Mouse (Mus musculus): ENCODE results near the gene Gm14226. TPM values are rescaled to one million over a fixed set of nuclear protein-coding genes. Genes with fewer than 3 reads are reported as not detected.
"Not testable (repeated sequence)": the region's sequence is repeated elsewhere in the genome, so short reads cannot be mapped to it uniquely, and the experiment has no call there.

The Gm14226 gene
- total RNA-seq, 2 experiments from 2014 or later, result 0.07 to 0.10 TPM

DNA sequence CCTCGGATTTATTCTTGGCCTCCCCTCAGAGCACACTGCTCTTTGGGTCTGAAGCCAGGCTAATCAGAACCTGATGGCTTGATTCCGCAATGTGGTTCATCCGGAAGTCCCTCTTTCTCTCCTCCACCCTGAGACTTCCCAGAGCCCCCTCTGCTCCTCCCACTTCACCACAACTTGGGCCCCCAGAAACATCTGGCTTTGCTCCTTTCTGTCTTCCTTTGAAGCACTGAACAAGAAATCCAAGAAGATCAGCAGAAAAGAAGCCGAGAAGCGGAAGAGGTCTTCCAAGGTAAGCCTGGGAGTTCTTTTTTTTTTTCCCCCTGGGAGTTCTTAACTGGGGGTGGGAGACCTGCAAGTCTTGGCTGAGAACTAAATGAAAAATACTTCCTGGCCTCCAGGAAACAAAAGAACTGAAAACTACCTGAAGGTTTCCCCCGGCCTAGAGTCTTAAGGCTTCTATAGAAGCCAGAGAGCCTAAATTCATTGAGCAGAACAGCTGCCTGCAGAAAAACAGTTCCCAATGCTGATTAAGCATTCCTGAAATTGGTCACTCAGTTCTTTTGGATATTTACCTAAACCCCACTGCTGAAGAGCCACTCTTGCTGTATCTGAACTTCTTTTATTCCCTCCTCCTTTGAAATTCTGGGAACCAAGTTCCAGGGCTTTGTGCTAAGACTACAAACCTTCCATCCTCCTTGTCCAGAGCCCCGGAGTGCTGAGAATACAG is 29.5 kb downstream of the Gm14226 start:
- DNase-seq, result no peak
- intact Hi-C loops (cut with DNase I), result no loop called here

DNA sequence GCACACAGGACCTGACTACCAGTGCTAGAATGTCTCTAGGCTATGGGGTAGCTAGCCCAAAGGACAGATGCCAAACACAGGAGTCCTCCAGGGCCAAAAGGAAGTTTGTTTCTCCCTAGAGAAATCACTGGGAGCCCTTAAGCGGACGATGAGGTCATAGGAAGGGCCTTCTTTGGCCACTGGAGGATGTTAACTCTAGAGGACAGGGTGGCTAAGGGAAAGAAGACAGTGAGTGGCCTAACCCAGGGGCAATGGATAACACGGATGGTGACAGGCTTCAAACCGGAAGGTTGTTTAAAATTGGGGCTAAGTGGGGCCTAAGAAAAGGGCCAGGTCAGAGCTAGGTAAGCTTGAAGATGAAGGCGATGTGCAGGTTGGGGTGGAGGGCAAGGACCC is 32.0 kb downstream of the Gm14226 start:
- intact Hi-C loops (cut with DNase I), result no loop called here
- DNase-seq, result peak; percentile 35 to 38

DNA sequence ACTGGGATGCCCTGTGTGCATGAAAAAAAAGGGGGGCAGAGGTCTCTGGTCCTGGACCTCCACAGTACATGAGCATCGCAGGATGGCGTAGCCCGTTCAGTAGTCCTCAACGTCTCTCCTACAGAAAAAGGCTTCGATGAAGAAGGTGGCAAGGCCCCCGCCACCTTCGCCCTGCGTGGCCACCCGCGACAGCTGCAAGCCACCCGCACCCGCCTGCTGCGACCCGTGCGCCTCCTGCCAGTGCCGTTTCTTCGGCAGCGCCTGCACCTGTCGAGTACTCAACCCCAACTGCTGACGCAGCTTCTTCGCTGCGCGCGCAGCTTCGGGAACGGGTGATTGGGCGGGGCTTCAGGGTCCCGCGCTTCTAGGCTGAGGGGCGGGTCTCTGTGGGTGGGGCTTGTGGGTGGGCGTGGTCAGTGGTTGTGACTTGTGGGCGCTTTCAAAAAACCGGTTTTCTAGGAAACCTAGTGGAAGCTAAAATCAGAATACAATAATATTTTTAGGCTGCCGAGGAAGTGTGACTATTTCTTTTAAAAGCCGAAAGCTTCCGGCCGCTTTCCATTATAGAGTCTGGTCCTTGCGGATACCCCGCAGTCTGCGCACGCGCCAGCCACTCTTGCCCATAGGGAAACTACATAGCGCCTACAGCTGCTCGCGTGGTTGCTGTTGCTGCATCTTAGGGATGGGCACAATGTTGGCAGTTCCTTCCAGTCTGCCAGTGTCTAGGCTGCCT is 32.6 kb downstream of the Gm14226 start:
- intact Hi-C loops (cut with DNase I), result loop anchor here (1.0 kb wide), 1 partner anchor 23 kb away; no protein-coding TSS in a partner anchor

DNA sequence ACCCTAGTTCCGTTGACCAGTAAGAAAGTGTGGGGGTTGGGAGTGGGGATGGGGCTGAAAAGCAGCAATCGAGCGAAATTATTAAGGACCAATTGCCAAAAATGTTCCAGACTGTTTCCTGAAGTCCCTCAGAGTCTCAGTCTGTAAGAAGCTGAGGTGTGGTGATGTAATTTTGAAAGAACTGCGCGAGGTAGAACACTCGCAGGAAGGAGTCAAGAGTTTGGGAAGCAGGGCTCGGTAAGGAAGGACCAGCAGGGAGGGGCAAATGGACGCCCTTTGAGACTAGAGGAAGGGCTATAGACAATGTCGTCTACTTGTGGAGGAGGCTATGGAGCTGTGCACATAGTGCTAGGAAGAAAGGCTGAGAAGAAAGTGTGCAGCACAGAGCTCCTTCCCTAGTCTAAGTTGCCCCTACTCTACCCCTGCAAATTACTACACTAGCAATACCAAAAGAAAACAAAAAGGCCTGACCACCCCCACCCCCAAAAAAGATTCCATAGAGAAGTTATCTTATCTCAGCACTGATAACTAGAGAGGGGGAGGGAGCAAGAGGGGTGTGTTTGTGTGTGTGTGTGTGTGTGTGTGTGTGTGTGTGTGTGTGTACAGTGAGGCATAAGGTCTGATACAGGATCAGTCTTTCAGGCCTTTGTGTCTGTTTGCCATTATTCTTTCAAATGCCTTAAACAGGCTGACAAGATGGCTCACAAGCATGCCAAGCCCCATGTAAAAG is 33.7 kb downstream of the Gm14226 start:
- intact Hi-C loops (cut with DNase I), result loop anchor here (1.0 kb wide), 1 partner anchor 22 kb away; no protein-coding TSS in a partner anchor
- no peak for DNase-seq

More for the DNA sequence above, 32.6 kb downstream of the Gm14226 start:
- peak; percentile 95 to 96 for DNase-seq

DNA sequence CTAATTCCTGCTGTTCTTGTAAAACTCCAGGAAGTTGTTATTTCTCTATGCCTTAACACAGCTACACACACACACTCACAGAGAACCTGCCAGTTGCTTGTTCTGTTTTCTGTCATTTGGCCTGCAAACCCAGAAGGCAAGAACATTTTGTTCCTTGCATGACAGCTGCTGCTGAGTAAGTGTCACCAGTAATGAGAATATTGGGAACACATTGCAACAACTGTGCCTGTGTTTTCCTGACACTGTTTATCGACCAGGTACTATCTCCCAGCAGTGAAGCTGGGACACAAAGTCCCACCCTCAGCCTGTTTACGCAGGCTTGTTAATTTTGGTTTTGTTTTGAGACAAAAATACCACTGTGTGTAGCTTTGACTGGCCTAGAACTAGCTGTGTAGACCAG is 34.6 kb downstream of the Gm14226 start:
- no peak for DNase-seq
- intact Hi-C loops (cut with DNase I), result no loop called here

DNA sequence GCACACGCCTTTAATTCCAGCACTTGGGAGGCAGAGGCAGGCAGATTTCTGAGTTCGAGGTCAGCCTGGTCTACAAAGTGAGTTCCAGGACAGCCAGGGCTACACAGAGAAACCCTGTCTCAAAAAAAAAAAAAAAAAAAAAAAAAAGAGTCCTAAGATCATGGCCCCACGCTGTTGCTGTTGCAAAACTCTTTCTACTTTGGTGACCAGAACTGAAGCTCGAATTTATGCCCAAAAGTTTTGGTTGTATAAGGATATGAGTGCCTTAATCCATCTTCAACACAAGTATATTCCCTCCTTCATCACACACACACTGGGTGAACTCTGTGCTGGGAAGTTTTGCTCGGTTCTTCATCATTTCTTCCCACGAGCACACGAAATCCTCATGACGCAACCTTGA is 35.4 kb downstream of the Gm14226 start:
- intact Hi-C loops (cut with DNase I); DNase-seq: not testable (repeated sequence)

DNA sequence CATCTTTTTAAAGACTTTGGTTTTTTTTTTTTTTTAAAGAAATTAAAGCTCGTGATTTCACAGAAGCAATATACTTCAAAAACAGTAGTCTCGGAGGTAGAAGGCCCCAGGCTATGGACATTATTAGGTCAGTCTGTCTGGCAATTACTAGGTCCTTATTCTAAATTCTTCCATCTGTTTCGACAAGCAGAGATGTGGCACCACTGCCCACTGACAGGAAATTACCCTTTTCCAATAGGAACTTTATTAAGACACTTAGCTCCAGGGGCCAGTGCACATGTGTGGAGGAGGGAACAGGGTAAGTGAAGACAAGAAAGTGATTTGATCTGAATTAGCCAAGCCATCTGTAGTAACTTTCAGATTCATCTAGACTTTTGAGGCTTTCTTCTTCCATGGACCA is 36.6 kb downstream of the Gm14226 start:
- intact Hi-C loops (cut with DNase I), result no loop called here
- DNase-seq, result no peak

DNA sequence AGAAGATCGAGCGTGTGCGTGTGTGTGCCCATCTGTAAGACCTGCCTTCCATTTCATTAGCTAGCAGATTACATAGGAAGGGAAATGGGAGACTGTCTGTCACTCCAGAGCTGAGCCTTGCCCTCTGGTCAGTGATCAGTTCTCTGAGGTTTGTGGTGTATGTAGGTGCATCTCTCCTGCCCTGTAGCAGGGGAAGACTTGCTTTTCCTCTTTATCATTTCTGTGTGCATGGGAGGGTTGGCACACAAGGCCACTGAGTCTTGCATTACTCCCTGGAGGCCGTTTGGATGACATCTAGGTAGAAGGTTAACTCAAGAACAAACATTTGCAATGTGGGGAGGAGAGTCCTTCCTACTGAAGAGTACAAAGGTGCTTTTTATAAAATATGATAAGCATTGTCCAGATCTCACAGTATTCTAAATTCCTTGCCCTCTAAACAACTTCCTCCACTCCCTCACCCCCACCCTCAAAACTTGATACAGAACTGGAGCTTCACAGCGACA is 38.1 kb downstream of the Gm14226 start:
- intact Hi-C loops (cut with DNase I), result no loop called here

DNA sequence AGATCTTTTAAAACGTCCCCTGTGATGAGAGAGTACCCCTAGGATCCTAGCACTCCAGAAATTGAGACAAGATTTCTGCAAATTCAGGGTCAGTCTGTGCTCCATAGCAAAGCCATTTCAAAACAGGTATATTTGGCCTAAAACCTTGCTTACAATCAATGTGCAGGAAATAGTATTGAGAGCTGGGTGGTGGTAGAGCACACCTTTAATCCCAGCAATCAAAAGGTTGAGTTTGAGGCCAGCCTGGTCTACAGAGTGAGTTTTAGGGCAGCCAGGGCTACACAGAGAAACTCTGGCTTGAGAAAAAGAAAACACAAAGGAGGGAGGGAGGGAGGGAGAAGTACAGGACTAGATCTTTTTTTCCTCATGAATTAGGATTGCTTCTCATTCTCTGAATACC is 39.3 kb downstream of the Gm14226 start:
- intact Hi-C loops (cut with DNase I), result no loop called here
- no peak for DNase-seq

More for the DNA sequence above, 38.1 kb downstream of the Gm14226 start:
- DNase-seq, result no peak

DNA sequence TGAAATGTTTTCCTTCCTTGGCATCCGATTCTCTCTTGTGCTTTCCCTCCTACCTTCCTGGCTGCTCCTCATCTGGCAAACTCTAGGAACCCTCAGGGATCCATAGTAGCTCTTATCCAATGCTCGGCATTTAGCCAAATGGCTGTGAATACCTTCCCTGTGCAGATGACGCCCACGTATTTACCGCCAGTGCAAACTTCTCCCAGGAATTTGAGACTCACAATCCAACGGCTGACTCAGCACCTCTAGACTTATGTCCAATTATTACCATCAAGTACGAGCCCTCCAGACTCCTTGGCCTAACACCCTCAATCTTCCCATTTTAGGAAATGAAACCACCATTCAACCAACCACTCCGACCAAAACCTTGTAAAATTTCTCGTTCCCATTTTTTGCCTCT is 53.0 kb downstream of the Gm14226 start:
- DNase-seq, result no peak
- intact Hi-C loops (cut with DNase I), result no loop called here

DNA sequence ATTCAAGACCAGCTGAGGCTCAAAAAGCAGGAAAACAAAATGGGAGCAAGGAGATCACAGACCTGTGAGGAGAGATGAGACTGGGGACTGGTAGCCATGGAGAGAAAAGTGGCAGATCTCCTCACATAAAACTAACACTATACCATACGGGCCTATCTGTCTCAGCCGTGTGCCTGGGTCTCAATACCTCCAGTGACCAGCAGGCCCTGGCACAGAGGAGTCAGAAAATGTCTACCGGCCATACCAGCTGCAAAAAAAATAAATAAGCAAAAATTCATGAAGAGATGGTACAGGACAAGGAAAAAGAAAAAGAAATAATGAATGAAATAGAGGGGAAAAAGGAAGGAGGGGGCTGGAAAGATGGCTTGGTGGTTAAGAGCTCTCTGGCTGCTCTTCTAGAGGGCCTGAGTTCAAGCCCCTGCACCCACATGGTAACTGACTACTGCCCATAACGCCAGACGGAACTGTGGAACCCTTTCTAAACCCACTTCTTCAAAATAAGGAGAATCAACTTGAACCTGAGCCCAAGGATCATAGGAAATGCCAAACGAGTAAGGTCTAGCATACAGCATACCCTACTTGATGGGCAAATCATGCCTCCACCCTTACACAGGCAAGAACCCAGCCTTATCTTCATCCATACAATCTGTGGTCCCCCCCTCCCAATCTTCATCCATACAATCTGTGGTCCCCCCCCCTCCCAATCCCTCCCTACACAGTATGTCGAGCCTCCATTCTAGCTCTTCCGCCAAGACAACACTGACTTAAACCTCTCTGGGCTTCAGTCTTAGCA is 54.5 kb downstream of the Gm14226 start:
- DNase-seq, result no peak

DNA sequence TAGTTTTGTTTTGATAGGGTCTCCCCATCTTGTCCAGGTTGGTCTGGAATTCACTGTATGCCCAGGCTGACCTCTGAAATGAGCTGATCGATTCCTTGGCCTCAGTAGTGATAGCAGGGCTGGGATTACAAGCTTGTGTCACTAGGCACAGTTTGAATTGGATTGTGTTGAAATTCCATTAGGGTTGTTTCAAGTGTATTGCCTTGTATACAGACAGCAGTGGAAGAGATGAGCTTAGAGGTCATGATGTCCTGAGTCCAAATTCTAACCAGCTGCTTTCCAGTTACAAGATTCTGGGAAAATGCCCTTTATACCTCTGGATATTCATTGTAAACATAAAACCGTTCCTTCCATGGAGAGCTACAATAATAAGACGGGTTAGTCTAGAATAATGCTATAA is 55.3 kb downstream of the Gm14226 start:
- DNase-seq, result no peak
- intact Hi-C loops (cut with DNase I), result loop anchor here (1.0 kb wide), 1 partner anchor 22 kb away; no protein-coding TSS in a partner anchor

More for the DNA sequence above, 54.5 kb downstream of the Gm14226 start:
- intact Hi-C loops (cut with DNase I), result loop anchor here (1.0 kb wide), 1 partner anchor 21 kb away; no protein-coding TSS in a partner anchor

DNA sequence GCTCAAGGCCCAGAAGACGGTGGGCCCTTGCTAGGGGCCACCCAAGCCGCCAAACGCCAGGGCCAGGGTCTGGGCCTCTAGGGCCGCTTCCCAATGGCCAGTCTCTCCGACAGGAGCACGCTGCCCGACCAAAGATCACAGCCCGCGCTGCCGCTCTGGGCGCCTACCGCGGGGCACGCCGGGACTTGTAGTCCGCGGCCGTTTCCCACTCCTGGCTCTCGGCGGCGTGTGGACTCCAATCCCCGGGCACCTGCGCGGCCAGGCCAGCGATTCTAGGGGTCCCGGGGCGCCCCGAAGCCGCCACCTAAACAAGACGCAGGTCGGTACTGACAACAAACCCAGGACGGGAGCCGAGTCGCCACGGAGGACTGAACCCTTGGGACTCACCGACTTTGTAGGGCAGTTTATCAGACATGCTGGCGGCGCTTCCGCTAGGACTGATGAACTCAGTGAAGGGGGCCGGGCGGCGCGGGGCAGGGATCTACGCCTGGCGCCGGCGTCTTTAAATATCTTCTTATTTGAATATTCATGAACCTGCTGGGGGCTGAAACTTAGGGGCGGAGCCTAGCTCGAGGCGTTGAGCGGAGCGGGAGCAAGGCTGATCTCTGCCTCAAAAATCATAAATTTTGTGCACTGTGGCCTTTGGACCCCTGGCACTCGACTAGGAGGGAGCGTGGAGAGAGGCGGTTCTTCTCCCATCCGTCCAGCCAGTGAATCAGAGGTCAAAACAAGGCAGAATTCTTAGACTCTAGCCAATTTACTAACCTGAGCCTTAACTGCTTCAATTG is 56.1 kb downstream of the Gm14226 start, which contains the start of gene Ahcy:
Gene Ahcy, minus strand, starts transcription at position 520 of the 788 bp plus-strand sequence.
- intact Hi-C loops (cut with DNase I), result loop anchor here (1.0 kb wide), 1 partner anchor 23 kb away; no protein-coding TSS in a partner anchor
- peak; percentile 93 for DNase-seq

DNA sequence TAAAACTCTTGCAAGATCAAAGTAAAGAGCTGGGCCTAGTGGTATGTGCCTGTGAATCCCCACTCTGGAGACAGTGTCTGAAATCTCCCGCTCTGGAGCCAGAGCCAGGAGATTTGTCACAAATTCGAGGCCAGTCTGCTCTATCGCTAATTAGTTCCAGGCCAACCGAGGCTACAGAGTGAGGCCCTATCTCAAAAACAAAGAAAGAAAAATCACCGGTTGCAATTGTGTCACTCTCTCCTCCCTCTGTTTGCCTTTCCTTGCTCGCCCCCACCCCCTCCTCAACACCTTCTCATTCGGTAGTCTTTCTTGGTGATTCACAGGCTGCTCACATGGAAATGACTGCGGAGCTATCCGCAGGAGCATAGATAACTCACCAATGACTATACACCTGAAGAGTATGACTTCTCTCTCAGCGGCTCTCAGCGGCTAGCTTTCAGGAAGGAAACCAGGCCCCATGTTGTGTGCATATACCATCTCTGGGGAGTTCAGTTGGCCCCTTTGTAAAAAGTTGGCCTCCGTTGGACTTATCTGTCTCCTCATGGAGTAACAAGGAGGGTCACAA is 56.8 kb downstream of the Gm14226 start:
- intact Hi-C loops (cut with DNase I), result no loop called here
- peak in 1 of 2 experiments; percentile 13 for DNase-seq

DNA sequence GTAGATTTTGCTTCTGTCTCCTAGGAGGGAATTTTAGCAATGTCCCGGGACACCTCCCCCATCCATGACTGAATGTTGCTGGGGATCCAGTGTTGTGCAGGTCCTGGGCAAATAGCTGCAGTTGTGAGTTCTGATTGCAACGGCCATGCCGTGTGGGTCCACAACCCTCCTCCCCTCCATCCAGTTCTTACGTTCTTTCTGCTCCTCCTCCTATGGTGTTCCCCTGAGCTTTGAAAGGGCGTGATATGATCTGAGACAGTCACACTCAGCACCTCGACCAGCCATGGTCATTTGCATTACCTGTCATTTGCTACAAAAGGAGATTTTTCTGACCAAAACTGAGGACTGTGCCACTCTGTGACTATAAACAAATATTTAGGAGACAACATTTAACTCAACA is 57.6 kb downstream of the Gm14226 start:
- DNase-seq, result no peak
- intact Hi-C loops (cut with DNase I), result no loop called here
